Mouse (Mus musculus): ENCODE measurements around the gene Bend6.

DNA sequence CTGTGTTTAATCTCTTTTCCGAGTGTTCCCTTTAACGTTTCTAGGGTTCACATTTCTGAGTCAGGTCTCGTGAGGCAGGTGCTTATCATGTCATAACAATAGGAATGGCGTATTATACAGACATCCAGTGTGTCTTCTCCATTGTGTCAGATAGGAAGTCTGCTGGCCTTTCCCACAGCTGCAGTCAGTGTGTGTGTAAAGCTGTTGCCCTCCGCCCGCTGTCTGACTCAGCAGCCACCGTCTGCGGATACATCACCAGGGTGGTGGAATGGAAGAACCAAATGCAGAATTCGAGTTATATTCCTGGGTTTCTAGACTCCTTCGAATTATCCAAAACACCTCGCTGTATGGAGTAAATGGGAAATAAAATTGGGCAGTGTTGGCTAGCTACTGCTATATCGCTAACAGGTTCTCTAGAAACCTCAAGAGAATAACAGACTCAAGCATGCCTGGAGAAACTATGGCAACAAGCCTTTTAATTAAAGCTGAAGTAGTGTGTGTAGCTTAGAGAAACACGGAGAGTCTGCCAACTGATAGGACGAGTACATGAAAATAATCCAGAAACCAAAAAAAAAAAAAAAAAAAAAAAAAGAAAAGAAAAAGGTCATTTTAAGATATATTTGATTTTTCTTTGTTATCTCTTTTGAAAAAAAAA, 25.4 kb upstream of the Bend6 start:
- no peak for TF ChIP-seq CTCF (conservative IDR thresholded peaks at IDR 0.05; ENCODE audit: low read length)
- TF ChIP-seq POU5F1 (IDR thresholded peaks at IDR 0.05; ENCODE audit: borderline replicate concordance, low read length): no peak
- TF ChIP-seq NANOG (IDR thresholded peaks at IDR 0.05; ENCODE audit: borderline replicate concordance, low read length): no peak

All from E14TG2a.4 (cell line).